Mouse (Mus musculus) layer of hippocampus, adult 8-10 months (tissue): ENCODE data around the gene Uqcrc2. TPM values are rescaled to one million over a fixed set of nuclear protein-coding genes. Genes with fewer than 3 reads are reported as not detected.

ENCODE experiments used
- DNase-seq, 2 experiments: peaks; one replicate each; pipeline ENCODE4 v3.0.0; 2022; ENCODE audit warnings: low spot score in 2 of 2
- total RNA-seq, 4 experiments: library from RNA; stranded (reverse); gene quantifications; 2 replicates each; pipeline ENCODE4 v1.2.4; 2022

The Uqcrc2 gene
- total RNA-seq, 4 experiments from 2014 or later = 237 to 257 (median 241) TPM

- DNase-seq = peak in 1 of 2 experiments; percentile 21
Observed at GRCm38 (mm10) chr7:120685227-120685626, 50.3 kb downstream of the Uqcrc2 start.

- DNase-seq = no peak
Observed at GRCm38 (mm10) chr7:120690634-120691033, 55.7 kb downstream of the Uqcrc2 start.

GRCm38 (mm10) chr7:120693831-120694375 lies 58.9 kb downstream of the Uqcrc2 start:
- DNase-seq = no peak

GRCm38 (mm10) chr7:120695196-120695595 lies 60.2 kb downstream of the Uqcrc2 start:
- no peak for DNase-seq

- DNase-seq = no peak
Observed at GRCm38 (mm10) chr7:120695641-120696040, 60.7 kb downstream of the Uqcrc2 start.

- DNase-seq = no peak
Observed at GRCm38 (mm10) chr7:120696331-120696730, 61.4 kb downstream of the Uqcrc2 start.

GRCm38 (mm10) chr7:120699586-120699985 lies 64.6 kb downstream of the Uqcrc2 start:
- no peak for DNase-seq

GRCm38 (mm10) chr7:120703888-120704287 lies 68.9 kb downstream of the Uqcrc2 start:
- DNase-seq = no peak

Other genes starting within 250 kb of the Uqcrc2 start
- gene Abca16, start 225.5 kb upstream of the Uqcrc2 start, total RNA-seq = not detected
- gene Pdzd9, start 35.2 kb downstream of the Uqcrc2 start, total RNA-seq = under 1 TPM in 1 of 4 experiments, not detected in 3; 0.31 TPM
- gene Mosmo, start 42.4 kb downstream of the Uqcrc2 start, total RNA-seq = 10 to 100 TPM; 76.4 to 84.5 (median 78.2) TPM
- gene Vwa3a, start 104.1 kb downstream of the Uqcrc2 start, total RNA-seq = 10 to 100 TPM; 15.7 to 19.1 (median 17.9) TPM
- gene Gm5737, start 177.2 kb downstream of the Uqcrc2 start, total RNA-seq = under 1 TPM in 1 of 4 experiments, not detected in 3; 0.33 TPM
- 10 to 100 TPM; 28.4 to 35.9 (median 32.0) TPM for gene Eef2k, start 207.7 kb downstream of the Uqcrc2 start, total RNA-seq